Mouse (Mus musculus) kidney, postnatal 10 days (tissue): ENCODE measurements around the gene Gm6526.
"Not testable (repeated sequence)": the region's sequence is repeated elsewhere in the genome, so short reads cannot be mapped to it uniquely, and the experiment has no call there.

ENCODE experiments used
- DNase-seq: peaks from one replicate; pipeline ENCODE4 v3.0.0; 2021; ENCODE audit warnings: mixed read lengths

Gm6526 gene

DNA sequence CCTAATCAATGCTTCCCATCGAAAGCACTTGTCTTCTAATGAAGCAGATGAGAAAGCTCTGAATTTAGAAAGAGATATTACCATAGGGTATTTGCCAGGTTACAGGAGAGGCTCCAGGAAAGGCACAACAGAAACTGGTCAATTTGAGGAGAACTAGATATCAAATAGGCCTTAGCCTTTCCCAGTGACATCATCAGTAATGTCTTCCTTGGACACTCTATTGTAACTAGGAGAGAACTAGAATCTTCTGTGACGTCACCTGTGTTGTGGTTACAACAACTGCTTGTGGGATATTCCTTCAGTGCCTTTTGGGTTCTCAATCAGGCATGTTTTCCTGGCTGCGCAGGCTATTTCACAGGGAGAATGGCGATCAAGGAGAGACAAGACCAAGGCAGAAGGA, at the start of gene Gm6526:
Gene Gm6526, plus strand, starts transcription at position 301 of the 400 bp plus-strand sequence.
- not testable (repeated sequence) for DNase-seq

DNA sequence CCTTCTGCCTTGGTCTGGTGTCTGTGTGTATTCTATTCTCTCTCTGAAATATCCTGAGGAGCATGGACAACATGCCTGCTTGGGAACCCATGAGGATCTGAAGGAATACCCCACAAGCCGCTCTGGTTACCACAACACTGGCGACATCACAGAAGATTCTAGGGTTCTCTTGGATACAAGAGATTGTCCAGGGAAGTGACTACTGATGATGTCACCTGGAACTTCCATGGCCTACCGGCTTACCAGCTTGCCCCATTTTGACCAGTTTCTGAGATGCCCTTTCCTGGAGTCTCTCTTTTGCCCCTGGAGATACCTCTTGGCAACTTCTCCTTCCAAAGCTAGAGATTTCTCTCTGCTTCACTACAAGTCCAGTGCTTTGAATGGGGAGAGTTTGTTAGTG, 20.3 kb upstream of the Gm6526 start, which contains the start of gene Gm16506:
Gene Gm16506, minus strand, starts transcription at position 101 of the 400 bp plus-strand sequence.
- not testable (repeated sequence) for DNase-seq

DNA sequence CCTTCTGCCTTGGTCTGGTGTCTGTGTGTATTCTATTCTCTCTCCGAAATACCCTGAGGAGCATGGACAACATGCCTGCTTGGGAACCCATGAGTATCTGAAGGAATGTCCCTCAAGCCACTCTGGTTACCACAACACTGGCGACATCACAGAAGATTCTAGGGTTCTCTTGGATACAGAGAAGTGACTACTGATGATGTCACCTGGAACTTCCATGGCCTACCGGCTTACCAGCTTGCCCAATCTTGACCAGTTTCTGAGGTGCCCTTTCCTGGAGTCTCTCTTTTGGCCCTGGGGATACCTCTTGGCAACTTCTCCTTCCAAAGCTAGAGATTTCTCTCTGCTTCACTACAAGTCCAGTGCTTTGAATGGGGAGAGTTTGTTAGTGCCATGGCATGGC, 37.0 kb downstream of the Gm6526 start, which contains the start of gene Gm8180:
Gene Gm8180, minus strand, starts transcription at position 101 of the 400 bp plus-strand sequence.
- not testable (repeated sequence) for DNase-seq

GRCm38 (mm10) chr14:43793811-43794210, 46.1 kb downstream of the Gm6526 start:
- DNase-seq, result peak; percentile 5

GRCm38 (mm10) chr14:43796069-43796904, 48.6 kb downstream of the Gm6526 start:
- peak; percentile 2 for DNase-seq

GRCm38 (mm10) chr14:43796905-43797470, 49.3 kb downstream of the Gm6526 start:
- not testable (repeated sequence) for DNase-seq

DNA sequence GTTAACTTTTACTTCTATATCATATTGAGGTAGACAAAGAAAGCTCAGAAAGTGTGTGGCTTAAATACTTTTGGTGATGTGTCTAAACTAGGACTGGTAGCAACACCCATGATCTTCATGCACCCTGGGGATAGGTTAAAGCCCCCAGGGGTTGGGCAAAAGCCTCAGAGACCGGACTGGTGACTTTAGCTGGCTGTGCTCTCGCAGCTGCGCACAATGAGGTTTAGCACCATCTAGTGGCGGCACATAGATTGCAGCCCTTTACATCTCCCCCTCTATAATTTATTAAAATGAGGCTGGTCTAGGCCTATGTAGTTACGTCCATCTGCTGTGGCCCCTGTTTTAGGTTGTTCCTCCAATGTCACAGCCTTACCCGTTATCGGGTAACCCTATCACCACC, 56.8 kb downstream of the Gm6526 start:
- DNase-seq, result not testable (repeated sequence)
